Mouse (Mus musculus) heart, adult 2 months (tissue): ENCODE measurements around the gene Dhx34. TPM values are rescaled to one million over a fixed set of nuclear protein-coding genes. Genes with fewer than 3 reads are reported as not detected.

ENCODE experiments used
- DNase-seq, 2 experiments: peaks; one replicate each; pipeline ENCODE4 v3.0.0; 2021
- H3K27ac ChIP-seq: fragments of 200-600 bp; 2 replicates; pipeline ENCODE4 v1.8.1; 2022
- H3K27me3 ChIP-seq: fragments of 200-500 bp; 2 replicates; pipeline ENCODE4 v1.6.1; 2012; ENCODE audit warnings: mild to moderate bottlenecking, low read length, inconsistent platforms, mixed read lengths; ENCODE audit not compliant: control insufficient read depth, insufficient read depth
- H3K36me3 ChIP-seq: fragments of 200-500 bp; 2 replicates; pipeline ENCODE4 v1.6.1; 2012; ENCODE audit warnings: low read length, inconsistent platforms; ENCODE audit not compliant: control insufficient read depth, insufficient read depth
- H3K4me1 ChIP-seq: fragments of 200-500 bp; 2 replicates; pipeline ENCODE4 v1.6.1; 2011; ENCODE audit warnings: low read length; ENCODE audit not compliant: control insufficient read depth, insufficient read depth
- H3K4me3 ChIP-seq: fragments of 200-600 bp; 2 replicates; pipeline ENCODE4 v1.8.1; 2022
- H3K79me2 ChIP-seq: fragments of 200-500 bp; replicated peaks from 2 replicates; pipeline ENCODE4 v1.6.1; 2012; ENCODE audit warnings: mild to moderate bottlenecking, inconsistent platforms, low read length, moderate library complexity, mixed read lengths; ENCODE audit not compliant: control insufficient read depth, insufficient read depth
- H3K9ac ChIP-seq: fragments of 200-500 bp; 2 replicates; pipeline ENCODE4 v1.6.1; 2012; ENCODE audit warnings: low read depth, mild to moderate bottlenecking, control low read depth, inconsistent platforms, low read length, mixed read lengths
- CTCF ChIP-seq: fragments of 200-600 bp; IDR thresholded peaks from 2 replicates; pipeline ENCODE4 v1.8.1; 2022; ENCODE audit warnings: antibody characterized with exemption, mild to moderate bottlenecking, moderate library complexity
- EP300 ChIP-seq: fragments of 200-500 bp; IDR thresholded peaks from 2 replicates; pipeline ENCODE4 v1.6.1; 2011; ENCODE audit warnings: low read depth, low read length, control low read depth; ENCODE audit not compliant: insufficient read depth
- POLR2A ChIP-seq: fragments of 200-500 bp; IDR thresholded peaks from 2 replicates; pipeline ENCODE4 v1.6.1; 2011; ENCODE audit warnings: mild to moderate bottlenecking, low read depth, low read length, control low read depth; ENCODE audit not compliant: insufficient read depth
- WGBS: fragments of 180-500 bp; shearing (Covaris S2); methylation state at CpG from one replicate; pipeline ENCODE4 v1.1.7; 2018; 5-methylcytosine and 5-hydroxymethylcytosine counted together
- intact Hi-C: fragments of 180-260 bp; cut with DNase I; formaldehyde crosslinking; loops from one replicate; pipeline ENCODE4 v1.15.1; 2025
- polyA plus RNA-seq: library from polyadenylated mRNA; depleted of rRNA; stranded (reverse); fragments of >200 nt; gene quantifications from 2 replicates; pipeline ENCODE4 v1.2.3, GENCODE M21; 2012; rRNA removed
- total RNA-seq, 2 experiments: library from RNA; stranded (reverse); gene quantifications; 2 replicates each; pipeline ENCODE4 v1.2.3; 2021

Gene Dhx34
- total and polyA plus RNA-seq, 3 experiments, result 6.1 to 15.8 (median 8.9) TPM

DNA sequence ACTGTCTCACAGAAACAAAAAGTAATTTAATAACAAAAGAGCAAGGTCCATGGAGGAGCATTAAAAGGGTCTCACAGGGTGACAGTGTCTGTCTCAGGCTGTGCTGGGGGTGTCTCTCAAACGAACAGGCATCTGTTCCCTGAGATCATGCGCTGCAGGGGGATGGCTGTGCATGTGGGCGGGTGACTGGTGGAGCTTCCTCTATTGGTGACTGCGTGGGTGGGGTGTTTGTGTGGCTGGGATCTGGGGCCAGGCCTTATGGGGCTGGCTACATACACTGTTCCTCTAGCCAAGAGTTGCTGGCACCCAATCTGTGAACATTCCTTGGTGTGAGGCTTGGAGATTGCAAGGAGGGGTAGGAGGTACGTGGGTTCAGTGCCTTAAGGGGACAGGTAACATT lies 72.6 kb downstream of the Dhx34 start:
- H3K9ac ChIP-seq, result no peak overlapping the region
- H3K4me1 ChIP-seq, result no peaks in the 10 kb centered on the region
- intact Hi-C loops, result loop anchor here (5.0 kb wide), 1 partner anchor 38 kb away; no protein-coding TSS in a partner anchor
- no peak overlapping the region for H3K27ac ChIP-seq
- no peaks in the 10 kb centered on the region for H3K36me3 ChIP-seq
- H3K79me2 ChIP-seq, result no peaks in the 10 kb centered on the region
- no peak for TF ChIP-seq CTCF
- no peak for TF ChIP-seq POLR2A
- WGBS, result 35% methylated on average over 5 of the region's 5 CpGs
- no peak overlapping the region for H3K4me3 ChIP-seq
- DNase-seq, result no peak
- 0 out of 2 replicates have a peak, but pooled peaks cover 2% of the 10 kb centered on the region for H3K27me3 ChIP-seq

DNA sequence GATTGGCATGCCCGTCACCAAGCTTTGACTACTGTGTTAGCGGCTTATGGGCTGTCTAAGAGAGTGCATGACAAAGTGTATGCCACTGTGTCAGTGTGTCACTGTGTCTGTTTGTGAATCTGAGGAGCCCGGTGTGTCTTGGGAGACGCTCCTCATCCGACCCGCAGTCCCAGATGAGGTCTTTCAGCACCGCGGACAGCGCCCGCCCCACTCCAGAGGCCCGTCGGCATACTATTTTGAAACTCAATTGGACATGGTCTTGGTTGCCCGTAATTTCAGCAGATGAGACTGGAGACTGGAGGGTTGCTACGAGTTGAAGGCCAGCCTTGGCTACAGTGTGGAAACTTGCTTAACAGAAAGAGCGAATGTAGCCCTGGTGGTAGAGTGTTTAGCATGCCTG lies 74.2 kb downstream of the Dhx34 start:
- intact Hi-C loops, result loop anchor here (5.0 kb wide), 1 partner anchor 40 kb away; no protein-coding TSS in a partner anchor
- TF ChIP-seq POLR2A (no peak), CTCF (no peak), EP300 (no peak)
- H3K4me1 ChIP-seq, result no peaks in the 10 kb centered on the region
- no peak overlapping the region for H3K9ac ChIP-seq
- H3K27ac ChIP-seq, result no peak overlapping the region
- H3K79me2 ChIP-seq, result no peaks in the 10 kb centered on the region
- H3K27me3 ChIP-seq, result 0 out of 2 replicates have a peak, but pooled peaks cover 2% of the 10 kb centered on the region
- H3K4me3 ChIP-seq, result no peak overlapping the region
- WGBS, result 14% methylated on average over 15 of the region's 15 CpGs
- H3K36me3 ChIP-seq, result no peaks in the 10 kb centered on the region
- DNase-seq, result peak; percentile 46 to 74

Other genes with a start within 250 kb of the Dhx34 start
- gene Bicra, start 174.1 kb downstream of the Dhx34 start, total RNA-seq, result 1 to 10 TPM; 5.8 to 7.5 TPM
- gene Bicra, start 174.1 kb downstream of the Dhx34 start, polyA plus RNA-seq, result 5.9 and 8.4 TPM in 2 replicates
- not detected for gene Zfp541, start 160.2 kb downstream of the Dhx34 start, total RNA-seq
- gene Zfp541, start 160.2 kb downstream of the Dhx34 start, polyA plus RNA-seq, result 0.02 and 0.03 TPM in 2 replicates
- gene Napa, start 123.6 kb downstream of the Dhx34 start, total RNA-seq, result 10 to 100 TPM; 74.0 to 95.3 TPM
- 147 and 165 TPM in 2 replicates for gene Napa, start 123.6 kb downstream of the Dhx34 start, polyA plus RNA-seq
- gene Kptn, start 102.1 kb downstream of the Dhx34 start, total RNA-seq, result 10 to 100 TPM; 17.8 to 20.6 TPM
- 38.3 and 45.2 TPM in 2 replicates for gene Kptn, start 102.1 kb downstream of the Dhx34 start, polyA plus RNA-seq
- under 1 TPM; 0.50 to 0.84 TPM for gene Slc8a2, start 92.2 kb downstream of the Dhx34 start, total RNA-seq
- gene Slc8a2, start 92.2 kb downstream of the Dhx34 start, polyA plus RNA-seq, result 0.61 and 0.96 TPM in 2 replicates
- 1 to 10 TPM; 4.3 to 4.6 TPM for gene Meis3, start 46.9 kb downstream of the Dhx34 start, total RNA-seq
- 7.4 and 8.7 TPM in 2 replicates for gene Meis3, start 46.9 kb downstream of the Dhx34 start, polyA plus RNA-seq
- 1 to 10 TPM; 1.4 to 1.6 TPM for gene C5ar2, start 22.1 kb upstream of the Dhx34 start, total RNA-seq
- gene C5ar2, start 22.1 kb upstream of the Dhx34 start, polyA plus RNA-seq, result 1.1 and 1.3 TPM in 2 replicates
- gene C5ar1, start 37.5 kb upstream of the Dhx34 start, total RNA-seq, result 1 to 10 TPM; 7.9 to 8.1 TPM
- gene C5ar1, start 37.5 kb upstream of the Dhx34 start, polyA plus RNA-seq, result 10.0 TPM in 2 replicates
- gene Inafm1, start 51.6 kb upstream of the Dhx34 start, total RNA-seq, result 10 to 100 TPM; 15.4 to 17.4 TPM
- gene Inafm1, start 51.6 kb upstream of the Dhx34 start, polyA plus RNA-seq, result 12.8 and 16.3 TPM in 2 replicates
- gene Ccdc9, start 64.8 kb upstream of the Dhx34 start, total RNA-seq, result 10 to 100 TPM; 33.1 to 46.7 TPM
- 21.8 and 22.1 TPM in 2 replicates for gene Ccdc9, start 64.8 kb upstream of the Dhx34 start, polyA plus RNA-seq
- 1 to 10 TPM; 2.1 to 3.2 TPM for gene Bbc3, start 86.4 kb upstream of the Dhx34 start, total RNA-seq
- 2.4 and 3.3 TPM in 2 replicates for gene Bbc3, start 86.4 kb upstream of the Dhx34 start, polyA plus RNA-seq
- 10 to 100 TPM; 33.0 to 36.1 TPM for gene Sae1, start 165.8 kb upstream of the Dhx34 start, total RNA-seq
- 23.4 and 45.3 TPM in 2 replicates for gene Sae1, start 165.8 kb upstream of the Dhx34 start, polyA plus RNA-seq
- 10 to 100 TPM; 27.7 to 32.4 TPM for gene Zc3h4, start 178.9 kb upstream of the Dhx34 start, total RNA-seq
- gene Zc3h4, start 178.9 kb upstream of the Dhx34 start, polyA plus RNA-seq, result 17.7 and 17.8 TPM in 2 replicates
- 10 to 100 TPM; 82.9 to 88.2 TPM for gene Tmem160, start 230.7 kb upstream of the Dhx34 start, total RNA-seq
- gene Tmem160, start 230.7 kb upstream of the Dhx34 start, polyA plus RNA-seq, result 109 and 140 TPM in 2 replicates